ENCODE assay signal across 10 mouse cellular contexts in the genomic region with DNA sequence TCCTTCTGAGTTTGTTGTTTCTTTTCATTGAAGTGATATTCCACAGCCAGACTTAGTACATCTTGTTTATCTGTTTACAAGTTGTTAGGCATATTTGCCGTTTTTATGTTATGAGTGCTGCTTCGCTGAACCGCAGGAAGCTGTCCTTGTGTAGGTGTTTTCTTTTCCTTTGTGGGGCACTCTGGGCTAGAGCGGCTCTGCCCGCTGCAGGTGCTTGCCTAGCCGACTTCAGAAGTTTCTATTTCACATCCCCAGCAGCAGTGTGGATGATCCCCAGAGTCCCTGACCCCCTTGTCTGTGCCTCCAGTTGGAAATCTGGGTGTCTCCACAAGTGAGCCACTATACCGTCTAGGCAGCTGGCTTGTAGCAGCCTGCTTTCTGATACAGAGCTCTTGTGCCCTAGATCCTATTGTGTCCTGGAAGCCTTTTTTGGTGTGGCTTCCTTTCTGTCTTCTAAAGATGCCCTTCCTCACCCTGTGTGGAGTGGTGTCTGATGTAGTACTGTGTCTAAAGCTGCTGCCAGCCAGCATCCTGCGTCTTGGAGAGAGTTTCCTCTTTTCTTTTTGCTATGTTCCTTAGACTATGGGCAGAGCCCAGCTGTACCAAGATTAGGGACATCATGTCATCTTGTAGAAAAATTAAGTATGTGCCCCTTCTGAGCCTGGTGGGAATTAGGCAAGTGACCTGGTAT.
DNase-seq lines count a peak whose midpoint lies in the region; ATAC-seq and TF ChIP-seq lines count a peak whose summit lies in the region.
"Had no signal": no experiment of that assay in that cellular context is flagged by ENCODE, and none has a peak within 500 bp of the region (broad histone marks: within the 10 kb centered on the region; RNA-seq: fewer than 3 reads in every experiment).

No protein-coding gene starts in this region.

- no peak for TF ChIP-seq CTCF in gastrocnemius, adult 2 months (IDR thresholded peaks at IDR 0.05)

- peak overlapping the region; percentile 99 for H3K4me3 ChIP-seq in gastrocnemius, adult 2 months
- H3K4me3 ChIP-seq in lung, embryonic 15.5 days, result no peak overlapping the region
- H3K4me3 ChIP-seq in intestine, embryonic 15.5 days (replicated peaks), result no peak overlapping the region
- H3K4me3 ChIP-seq in forebrain, embryonic 16.5 days (replicated peaks; ENCODE audit: low read length), result no peak overlapping the region

- intact Hi-C loops in gastrocnemius, adult 2 months (cut with DNase I), result no loop called here

- H3K4me2 ChIP-seq in lung, embryonic 15.5 days, result no peak overlapping the region
- H3K4me2 ChIP-seq in intestine, embryonic 15.5 days (replicated peaks), result no peak overlapping the region
- no peak overlapping the region for H3K4me2 ChIP-seq in forebrain, embryonic 16.5 days (ENCODE audit: low read length)

- DNase-seq in gastrocnemius, adult 2 months, result no peak
- DNase-seq in gastrocnemius, adult 8-10 months (ENCODE audit: low spot score in 2 of 2), result no peak
- no peak for DNase-seq in lung, postnatal 4 days
- peak; percentile 52 for DNase-seq in thymus, postnatal 25 days
- no peak for DNase-seq in adrenal gland, adult 8-10 months
- DNase-seq: cerebellum, postnatal 36 days; lung, postnatal 36 days had no signal

- 0 out of 2 replicates have a peak overlapping the region, but pooled peaks have one; percentile 1 for H3K9ac ChIP-seq in lung, embryonic 15.5 days
- no peak overlapping the region for H3K9ac ChIP-seq in intestine, embryonic 15.5 days
- H3K9ac ChIP-seq in forebrain, embryonic 16.5 days (replicated peaks; ENCODE audit: low read depth, low read length), result no peak overlapping the region

- 55% methylated on average over 8 of the region's 8 CpGs for WGBS in lung, embryonic 15.5 days
- 62% methylated on average over 8 of the region's 8 CpGs for WGBS in intestine, embryonic 15.5 days
- WGBS in forebrain, embryonic 16.5 days, result 82% methylated on average over 8 of the region's 8 CpGs

- no peak for ATAC-seq in lung, embryonic 15.5 days (ENCODE audit: borderline replicate concordance, extremely low read depth, low FRiP score, low TSS enrichment)
- ATAC-seq in intestine, embryonic 15.5 days, result no peak
- no peak for ATAC-seq in forebrain, embryonic 16.5 days

- peaks cover 15% of the 10 kb centered on the region; the same call in 1 of the 2 replicates for H3K36me3 ChIP-seq in lung, embryonic 15.5 days
- H3K36me3 ChIP-seq in intestine, embryonic 15.5 days, result no peaks in the 10 kb centered on the region
- no peaks in the 10 kb centered on the region for H3K36me3 ChIP-seq in forebrain, embryonic 16.5 days (ENCODE audit: control insufficient read depth, insufficient read depth)

- peak overlapping the region; percentile 100 for H3K27ac ChIP-seq in gastrocnemius, adult 2 months
- H3K27ac ChIP-seq in lung, embryonic 15.5 days, result peak overlapping the region; percentile 80
- 0 out of 2 replicates have a peak overlapping the region, but pooled peaks have one; percentile 63 for H3K27ac ChIP-seq in intestine, embryonic 15.5 days
- no peak overlapping the region for H3K27ac ChIP-seq in forebrain, embryonic 16.5 days (ENCODE audit: low read length)

- H3K27me3 ChIP-seq in lung, embryonic 15.5 days, result no peaks in the 10 kb centered on the region
- no peaks in the 10 kb centered on the region for H3K27me3 ChIP-seq in intestine, embryonic 15.5 days (replicated peaks)
- no peaks in the 10 kb centered on the region for H3K27me3 ChIP-seq in forebrain, embryonic 16.5 days (replicated peaks; ENCODE audit: control insufficient read depth, insufficient read depth, low read length)

- no peaks in the 10 kb centered on the region for H3K9me3 ChIP-seq in lung, embryonic 15.5 days
- H3K9me3 ChIP-seq in intestine, embryonic 15.5 days, result no peaks in the 10 kb centered on the region
- H3K9me3 ChIP-seq in forebrain, embryonic 16.5 days (ENCODE audit: control insufficient read depth, low read length), result no peaks in the 10 kb centered on the region

- H3K4me1 ChIP-seq in lung, embryonic 15.5 days, result peaks cover 94% of the 10 kb centered on the region
- H3K4me1 ChIP-seq in intestine, embryonic 15.5 days (replicated peaks), result peaks cover 25% of the 10 kb centered on the region
- peaks cover 6% of the 10 kb centered on the region for H3K4me1 ChIP-seq in forebrain, embryonic 16.5 days (replicated peaks; ENCODE audit: control insufficient read depth, insufficient read depth, low read length)
